Mouse (Mus musculus): ENCODE results near the gene Set. TPM values are rescaled to one million over a fixed set of nuclear protein-coding genes. Genes with fewer than 3 reads are reported as not detected.
A peak's percentile ranks its signal among the peaks of the same experiment; 100 is the strongest.
"Not testable (repeated sequence)": the region's sequence is repeated elsewhere in the genome, so short reads cannot be mapped to it uniquely, and the experiment has no call there.

Set gene
- polyA plus RNA-seq (2012; rRNA removed): 226 and 229 TPM in 2 replicates

DNA sequence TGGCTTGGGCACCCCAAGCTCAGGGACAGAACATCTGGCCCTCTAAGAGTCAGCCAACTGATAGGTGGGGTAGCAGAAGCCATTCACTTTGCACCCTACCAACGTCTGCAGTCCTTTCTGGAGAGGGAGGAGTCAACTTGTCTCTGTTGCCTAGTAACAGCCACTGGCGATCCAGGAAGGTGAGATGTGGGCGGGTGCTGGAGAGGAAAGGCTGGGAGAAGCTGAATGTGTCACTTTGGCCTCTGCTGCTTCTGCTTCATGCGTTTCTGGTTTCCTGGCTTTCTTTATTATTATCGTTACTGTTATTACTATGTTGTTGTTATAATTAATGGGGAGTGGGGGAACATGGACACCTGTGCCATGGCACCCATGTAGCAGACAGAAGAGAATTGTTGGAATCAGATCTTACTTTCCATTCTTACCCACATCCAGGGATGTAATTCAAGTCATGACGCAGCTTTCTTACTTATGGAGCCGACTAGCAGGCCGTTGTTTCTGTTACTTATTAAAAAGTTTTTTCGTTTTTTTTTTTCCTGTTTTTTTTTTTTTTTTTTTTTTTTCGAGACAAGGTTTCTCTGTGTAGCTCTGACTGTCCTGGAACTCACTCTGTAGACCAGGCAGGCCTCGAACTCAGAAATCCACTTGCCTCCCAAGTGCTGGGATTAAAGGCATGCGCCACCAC, at the start of gene Set:
Gene Set (plus strand): TSS at position 156 of the 682 bp plus-strand sequence.
- no peak for DNase-seq (ENCODE audit: extremely low spot score in 1 of 2, low spot score in 1 of 2)

DNA sequence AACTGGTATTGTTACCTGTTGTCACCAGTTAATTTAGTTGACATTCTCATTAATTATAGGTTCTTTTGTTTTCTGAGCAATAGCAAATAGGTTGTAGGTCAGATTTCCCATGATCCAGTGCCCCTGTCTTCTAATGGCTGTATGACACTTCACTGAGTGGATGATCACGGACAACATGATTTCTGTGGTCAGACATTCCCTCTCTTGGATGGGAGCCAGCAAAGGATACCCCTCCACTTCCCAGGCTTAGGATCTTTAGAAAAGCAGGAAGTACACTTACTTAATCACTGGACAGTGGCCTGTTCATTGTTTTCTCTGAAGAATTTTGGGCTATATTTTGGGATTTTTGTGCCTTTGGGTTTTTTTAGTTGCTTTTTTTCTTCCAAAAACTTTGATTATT, 48.1 kb upstream of the Set start:
- no peak for DNase-seq (ENCODE audit: extremely low spot score in 1 of 2, low spot score in 1 of 2)

GRCm38 (mm10) chr2:30010840-30011281, 46.3 kb upstream of the Set start:
- DNase-seq (ENCODE audit: extremely low spot score in 1 of 2, low spot score in 1 of 2): peak in 1 of 2 experiments; percentile 51

DNA sequence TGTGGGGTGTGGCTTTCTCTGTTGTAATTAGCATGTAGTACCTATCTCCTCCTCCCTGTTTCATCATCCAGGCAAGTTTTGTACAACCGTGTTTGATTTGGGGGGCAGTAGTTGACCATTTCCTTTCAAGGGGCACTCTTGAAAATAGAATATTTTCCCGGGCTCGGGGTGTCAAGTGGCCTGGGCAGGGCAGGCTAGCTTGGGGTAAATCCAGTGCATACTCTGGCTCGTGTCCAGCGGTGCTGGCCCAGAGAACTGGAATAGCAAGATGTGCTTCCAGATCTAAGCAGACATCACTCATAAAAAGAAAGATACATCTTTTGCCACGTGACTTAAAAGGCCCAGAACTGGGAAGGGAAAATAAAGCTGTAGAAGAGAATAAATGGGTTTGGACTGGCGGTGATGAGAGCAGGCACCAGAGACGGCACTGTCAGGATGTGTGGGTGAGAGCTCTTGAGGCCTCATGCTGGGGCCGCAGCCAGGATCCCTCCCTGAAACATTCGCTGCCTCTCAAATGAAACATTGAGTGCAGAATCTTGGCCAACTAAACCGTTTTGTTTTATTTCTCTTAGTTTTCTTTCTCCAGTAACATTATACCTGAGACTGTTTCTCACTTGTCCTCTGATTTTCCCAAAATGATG, 42.7 kb upstream of the Set start:
- peak in 1 of 2 experiments; percentile 43 for DNase-seq (ENCODE audit: extremely low spot score in 1 of 2, low spot score in 1 of 2)

GRCm38 (mm10) chr2:30025454-30025853, 31.7 kb upstream of the Set start:
- no peak for DNase-seq (ENCODE audit: extremely low spot score in 1 of 2, low spot score in 1 of 2)

DNA sequence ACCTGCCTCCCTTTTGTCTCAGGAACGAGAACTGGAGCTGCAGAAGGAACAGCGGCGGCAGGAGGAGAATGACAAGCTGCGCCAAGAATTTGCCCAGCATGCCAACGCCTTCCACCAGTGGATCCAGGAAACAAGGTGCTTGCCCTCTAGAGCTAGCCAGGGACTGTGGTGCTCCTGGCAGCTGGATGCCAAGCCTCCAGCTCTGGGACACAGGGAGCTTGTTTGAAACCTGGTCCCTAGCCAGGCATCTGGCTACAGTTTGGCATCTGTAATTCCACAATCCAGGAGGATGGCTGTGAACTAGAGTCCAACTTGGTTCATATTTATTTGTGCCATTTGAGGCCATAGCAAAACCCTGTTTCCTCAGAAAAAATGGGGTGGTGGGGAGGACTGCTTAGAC, 30.2 kb upstream of the Set start:
- no peak for DNase-seq (ENCODE audit: extremely low spot score in 1 of 2, low spot score in 1 of 2)

DNA sequence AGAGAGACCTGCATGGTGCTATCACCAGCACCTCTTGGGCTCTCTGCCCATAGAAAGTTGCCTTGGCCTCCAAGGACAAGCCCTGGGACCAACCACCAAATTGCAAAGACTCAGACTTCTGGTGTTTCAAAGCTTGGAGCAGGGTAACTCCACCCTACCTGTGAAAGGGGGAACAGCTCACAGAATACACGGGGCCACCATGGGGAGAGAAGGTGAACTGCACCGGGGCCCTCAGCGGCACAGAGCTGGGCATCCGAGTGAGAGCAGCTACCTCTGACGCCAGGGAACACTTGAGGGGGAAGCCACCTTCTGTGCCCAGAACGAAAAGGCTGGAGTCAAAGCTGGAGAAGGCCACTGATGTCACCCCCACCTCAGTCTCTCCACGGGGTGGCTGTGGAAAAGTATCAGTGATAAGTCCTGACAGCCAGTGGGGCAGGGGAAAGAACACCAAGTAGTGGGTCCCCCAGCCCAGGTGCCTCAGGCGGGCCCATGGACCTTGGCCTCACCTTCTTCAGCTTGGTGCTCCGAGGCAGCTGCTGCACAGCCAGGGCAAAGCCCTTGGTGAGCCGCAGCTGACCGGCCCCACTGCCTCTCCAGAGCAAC, 24.8 kb upstream of the Set start:
- no peak for DNase-seq (ENCODE audit: extremely low spot score in 1 of 2, low spot score in 1 of 2)

DNA sequence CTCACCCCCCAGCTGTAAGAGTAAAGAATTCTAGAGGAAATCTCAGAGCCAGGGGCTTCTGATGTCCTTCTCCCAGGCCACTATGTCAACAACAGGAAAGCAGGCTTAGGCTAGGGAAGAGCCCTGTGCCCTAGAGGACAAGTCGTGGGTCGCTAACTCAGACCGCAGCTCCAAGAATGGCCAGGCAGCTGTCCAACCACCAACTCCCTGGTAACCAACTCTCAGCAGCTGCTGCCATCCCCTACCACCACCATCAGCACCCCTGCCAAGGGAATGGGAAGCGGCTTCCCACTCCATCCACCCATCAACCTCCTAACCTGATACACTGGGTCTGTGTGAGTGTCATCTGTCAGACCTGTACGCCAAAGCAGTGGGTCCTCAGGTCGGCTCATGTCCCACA, 24.2 kb upstream of the Set start:
- no peak for DNase-seq (ENCODE audit: extremely low spot score in 1 of 2, low spot score in 1 of 2)

- no peak for DNase-seq (ENCODE audit: extremely low spot score in 1 of 2, low spot score in 1 of 2)
Measured at GRCm38 (mm10) chr2:30037762-30038161, 19.4 kb upstream of the Set start.

- DNase-seq (ENCODE audit: extremely low spot score in 1 of 2, low spot score in 1 of 2): no peak
Measured at GRCm38 (mm10) chr2:30038370-30038769, 18.8 kb upstream of the Set start.

GRCm38 (mm10) chr2:30039687-30040086, 17.5 kb upstream of the Set start:
- DNase-seq (ENCODE audit: extremely low spot score in 1 of 2, low spot score in 1 of 2): no peak

GRCm38 (mm10) chr2:30042445-30042844, 14.7 kb upstream of the Set start:
- peak in 1 of 2 experiments; percentile 85 for DNase-seq (ENCODE audit: extremely low spot score in 1 of 2, low spot score in 1 of 2)

DNA sequence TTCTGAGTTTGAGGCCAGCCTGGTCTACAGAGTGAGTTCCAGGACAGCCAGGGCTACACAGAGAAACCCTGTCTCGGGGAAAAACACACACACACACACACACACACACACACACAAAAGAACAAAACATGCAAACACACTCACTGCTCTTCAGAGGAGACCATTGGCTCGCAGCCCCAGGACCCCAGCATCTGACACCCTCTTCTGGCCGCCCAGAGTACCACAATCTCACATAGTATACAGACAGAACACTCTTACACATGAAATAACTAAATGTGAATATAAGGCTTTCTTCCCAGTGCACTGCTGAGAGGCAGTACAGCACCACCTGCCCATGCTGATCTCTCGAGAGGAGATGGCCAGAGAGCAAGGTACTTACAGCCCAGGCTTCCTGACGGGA, 12.6 kb upstream of the Set start:
- no peak for DNase-seq (ENCODE audit: extremely low spot score in 1 of 2, low spot score in 1 of 2)

DNA sequence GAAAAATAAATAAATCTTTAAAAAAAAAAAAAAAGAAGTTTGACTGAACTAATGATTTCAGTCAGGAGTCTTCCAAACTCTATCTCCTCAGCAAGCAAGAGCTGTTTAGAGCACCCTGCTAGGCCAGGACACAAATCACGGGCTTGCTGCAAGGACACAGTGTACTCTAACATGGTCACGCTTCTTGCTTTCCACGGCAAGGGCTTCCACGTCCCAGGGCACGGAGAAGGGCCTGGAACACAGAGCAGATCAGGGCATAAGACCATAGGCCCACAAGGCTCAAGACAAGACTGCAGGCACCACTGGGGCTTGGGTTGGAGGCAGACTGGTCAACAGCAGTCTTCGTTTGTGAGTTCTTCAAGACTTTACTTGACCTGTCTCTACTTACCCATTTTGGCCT, 10.1 kb upstream of the Set start:
- no peak for DNase-seq (ENCODE audit: extremely low spot score in 1 of 2, low spot score in 1 of 2)

DNA sequence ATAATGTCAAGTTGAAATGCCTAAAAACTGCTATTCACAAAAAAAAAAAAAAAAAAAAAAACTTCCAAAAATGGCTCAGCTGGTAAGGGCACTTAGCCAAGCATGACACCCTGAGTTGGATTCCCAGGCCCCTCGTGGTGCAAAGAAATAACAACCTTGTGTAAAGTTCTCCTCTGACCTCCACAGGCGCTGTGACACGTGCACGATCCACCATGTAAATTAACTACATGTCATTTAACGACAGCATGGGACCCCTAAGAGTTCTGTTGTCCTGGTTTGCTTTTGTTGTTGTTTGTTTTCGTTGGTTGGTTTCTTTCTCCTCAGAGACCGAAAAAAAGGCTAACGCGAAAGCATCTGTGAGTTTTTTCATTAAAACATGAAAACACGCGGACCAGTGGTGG, 9.1 kb upstream of the Set start:
- no peak for DNase-seq (ENCODE audit: extremely low spot score in 1 of 2, low spot score in 1 of 2)

GRCm38 (mm10) chr2:30048699-30049388, 8.3 kb upstream of the Set start, which contains the start of gene Wdr34:
Gene Wdr34 (minus strand): TSS chr2:30048881.
- peak; percentile 93 to 98 for DNase-seq (ENCODE audit: extremely low spot score in 1 of 2, low spot score in 1 of 2)

GRCm38 (mm10) chr2:30049831-30050230, 7.3 kb upstream of the Set start:
- no peak for DNase-seq (ENCODE audit: extremely low spot score in 1 of 2, low spot score in 1 of 2)

GRCm38 (mm10) chr2:30051992-30052761, 5.0 kb upstream of the Set start:
- no peak for DNase-seq (ENCODE audit: extremely low spot score in 1 of 2, low spot score in 1 of 2)

- not testable (repeated sequence) for DNase-seq (ENCODE audit: extremely low spot score in 1 of 2, low spot score in 1 of 2)
Measured at GRCm38 (mm10) chr2:30055310-30055709, 1.9 kb upstream of the Set start.

- no peak for DNase-seq (ENCODE audit: extremely low spot score in 1 of 2, low spot score in 1 of 2)
Measured at GRCm38 (mm10) chr2:30056736-30057135, 442 bp upstream of the Set start.
